ENCODE assay signal across 18 mouse cellular contexts in genomic region chr15:89533843-89534207, GRCm38 (mm10). TPM values are rescaled to one million over a fixed set of nuclear protein-coding genes. Genes with fewer than 3 reads are reported as not detected.
DNase-seq lines count a peak whose midpoint lies in the region; ATAC-seq lines count a peak whose summit lies in the region.
"Had no signal": no experiment of that assay in that cellular context is flagged by ENCODE, and none has a peak within 500 bp of the region (broad histone marks: within the 10 kb centered on the region; RNA-seq: fewer than 3 reads in every experiment).

No protein-coding gene starts in this region.

- peak; percentile 86 for DNase-seq in heart, adult 11 months
- DNase-seq in adrenal gland, adult 18-20 months (ENCODE audit: low spot score in 2 of 2): no peak
- DNase-seq in left cerebral cortex, postnatal 14 days (ENCODE audit: low spot score in 2 of 2): no peak
- DNase-seq in lung, postnatal 25 days (ENCODE audit: low spot score): no peak
- DNase-seq: adrenal gland, postnatal 36 days; gastrocnemius, postnatal 36 days; kidney, adult 8-10 months; lung, postnatal 10 days; thymus, postnatal 14 days had no signal

- H3K9me3 ChIP-seq in heart, embryonic 12.5 days (replicated peaks): no peaks in the 10 kb centered on the region
- no peaks in the 10 kb centered on the region for H3K9me3 ChIP-seq in forebrain, embryonic 12.5 days
- no peaks in the 10 kb centered on the region for H3K9me3 ChIP-seq in hindbrain, embryonic 16.5 days (ENCODE audit: control insufficient read depth, low read length)
- no peaks in the 10 kb centered on the region for H3K9me3 ChIP-seq in neural tube, embryonic 12.5 days
- H3K9me3 ChIP-seq: liver, embryonic 12.5 days; stomach, embryonic 15.5 days had no signal

- no peak overlapping the region for H3K9ac ChIP-seq in heart, embryonic 12.5 days
- H3K9ac ChIP-seq in forebrain, embryonic 12.5 days: peak overlapping the region; percentile 65; the same call in 1 of the 2 replicates
- H3K9ac ChIP-seq in hindbrain, embryonic 16.5 days (ENCODE audit: low read depth, low read length): peak overlapping the region; percentile 59; the same call in 1 of the 2 replicates
- H3K9ac ChIP-seq in neural tube, embryonic 12.5 days: no peak overlapping the region
- H3K9ac ChIP-seq: liver, embryonic 12.5 days; stomach, embryonic 15.5 days had no signal

- 84% methylated on average over 10 of the region's 10 CpGs for WGBS in heart, embryonic 12.5 days
- WGBS in forebrain, embryonic 12.5 days: 88% methylated on average over 10 of the region's 10 CpGs
- 91% methylated on average over 10 of the region's 10 CpGs for whole genome bisulfite sequencing in hindbrain, embryonic 16.5 days
- WGBS in neural tube, embryonic 12.5 days: 88% methylated on average over 10 of the region's 10 CpGs

- no peak for ATAC-seq in heart, embryonic 12.5 days (ENCODE audit: insufficient number of reproducible peaks, low FRiP score)
- no peak for ATAC-seq in forebrain, embryonic 12.5 days (ENCODE audit: low FRiP score)
- ATAC-seq in hindbrain, embryonic 16.5 days: no peak
- ATAC-seq in neural tube, embryonic 12.5 days (ENCODE audit: low FRiP score, low read depth): no peak
- ATAC-seq: liver, embryonic 12.5 days had no signal

- peaks cover 33% of the 10 kb centered on the region for H3K27me3 ChIP-seq in heart, embryonic 12.5 days (replicated peaks)
- no peaks in the 10 kb centered on the region for H3K27me3 ChIP-seq in forebrain, embryonic 12.5 days
- no peaks in the 10 kb centered on the region for H3K27me3 ChIP-seq in hindbrain, embryonic 16.5 days (replicated peaks; ENCODE audit: control insufficient read depth, insufficient read depth, low read length)
- H3K27me3 ChIP-seq in neural tube, embryonic 12.5 days (replicated peaks): no peaks in the 10 kb centered on the region
- H3K27me3 ChIP-seq: liver, embryonic 12.5 days; stomach, embryonic 15.5 days had no signal

- no peak overlapping the region for H3K4me2 ChIP-seq in heart, embryonic 12.5 days
- H3K4me2 ChIP-seq in forebrain, embryonic 12.5 days: peak overlapping the region; percentile 79
- H3K4me2 ChIP-seq in hindbrain, embryonic 16.5 days (ENCODE audit: low read length): peak overlapping the region; percentile 56
- peak overlapping the region; percentile 60 for H3K4me2 ChIP-seq in neural tube, embryonic 12.5 days (replicated peaks)
- H3K4me2 ChIP-seq: liver, embryonic 12.5 days; stomach, embryonic 15.5 days had no signal

- H3K4me3 ChIP-seq in heart, embryonic 12.5 days: no peak overlapping the region
- H3K4me3 ChIP-seq in forebrain, embryonic 12.5 days (replicated peaks): peak overlapping the region; percentile 45
- H3K4me3 ChIP-seq in hindbrain, embryonic 16.5 days (ENCODE audit: low read length): peak overlapping the region; percentile 38
- no peak overlapping the region for H3K4me3 ChIP-seq in neural tube, embryonic 12.5 days
- H3K4me3 ChIP-seq: liver, embryonic 12.5 days; stomach, embryonic 15.5 days had no signal

- H3K27ac ChIP-seq in heart, embryonic 12.5 days (ENCODE audit: poor library complexity, severe bottlenecking): no peak overlapping the region
- H3K27ac ChIP-seq in forebrain, embryonic 12.5 days: no peak overlapping the region
- H3K27ac ChIP-seq in hindbrain, embryonic 16.5 days (ENCODE audit: low read depth, low read length): no peak overlapping the region
- no peak overlapping the region for H3K27ac ChIP-seq in neural tube, embryonic 12.5 days
- H3K27ac ChIP-seq: liver, embryonic 12.5 days; stomach, embryonic 15.5 days had no signal

- 0 out of 2 replicates have a peak, but pooled peaks cover 21% of the 10 kb centered on the region for H3K36me3 ChIP-seq in heart, embryonic 12.5 days
- no peaks in the 10 kb centered on the region for H3K36me3 ChIP-seq in forebrain, embryonic 12.5 days (replicated peaks)
- no peaks in the 10 kb centered on the region for H3K36me3 ChIP-seq in hindbrain, embryonic 16.5 days (ENCODE audit: control insufficient read depth, insufficient read depth, low read length)
- no peaks in the 10 kb centered on the region for H3K36me3 ChIP-seq in neural tube, embryonic 12.5 days
- H3K36me3 ChIP-seq: stomach, embryonic 15.5 days had no signal

- no peaks in the 10 kb centered on the region for H3K4me1 ChIP-seq in heart, embryonic 12.5 days (replicated peaks)
- peaks cover 29% of the 10 kb centered on the region for H3K4me1 ChIP-seq in forebrain, embryonic 12.5 days
- H3K4me1 ChIP-seq in hindbrain, embryonic 16.5 days (ENCODE audit: control insufficient read depth, insufficient read depth, low read depth, low read length): peaks cover 19% of the 10 kb centered on the region
- peaks cover 18% of the 10 kb centered on the region for H3K4me1 ChIP-seq in neural tube, embryonic 12.5 days
- H3K4me1 ChIP-seq: liver, embryonic 12.5 days had no signal

- intact Hi-C loops in left cerebral cortex, postnatal 14 days (cut with DNase I): no loop called here

RNA-seq across cellular contexts. Expression of gene Acr, which starts 34.3 kb away (rescaled TPM):
- 0.29 and 0.42 TPM in 2 replicates for polyA plus RNA-seq in heart, embryonic 12.5 days (2016; fragmentation: Nextera tagmentation; extraction: Ambion mirVana)
- polyA plus RNA-seq in forebrain, embryonic 12.5 days (2016; fragmentation: Nextera tagmentation; extraction: Ambion mirVana): 1.5 and 1.7 TPM in 2 replicates
- 0.75 and 0.93 TPM in 2 replicates for polyA plus RNA-seq in hindbrain, embryonic 16.5 days (2015; fragmentation: Nextera tagmentation; extraction: Ambion mirVana)
- polyA plus RNA-seq in neural tube, embryonic 12.5 days (2016; fragmentation: Nextera tagmentation; extraction: Ambion mirVana): 1.0 TPM in 2 replicates
- not detected for total RNA-seq in adrenal gland, adult 18-20 months (2021)
- total RNA-seq in left cerebral cortex, postnatal 14 days (2021): 1 to 10 TPM; 1.2 to 1.3 TPM
- total RNA-seq: adrenal gland, postnatal 36 days; ES-E14 had no signal
- polyA plus RNA-seq: C2C12; embryonic facial prominence, embryonic 11.5 days; liver, embryonic 12.5 days had no signal

RNA-seq across cellular contexts. Expression of gene Shank3, which starts 34.4 kb away (rescaled TPM):
- polyA plus RNA-seq in heart, embryonic 12.5 days (2016; fragmentation: Nextera tagmentation; extraction: Ambion mirVana): 2.9 and 3.0 TPM in 2 replicates
- 7.9 and 8.8 TPM in 2 replicates for polyA plus RNA-seq in forebrain, embryonic 12.5 days (2016; fragmentation: Nextera tagmentation; extraction: Ambion mirVana)
- polyA plus RNA-seq in hindbrain, embryonic 16.5 days (2015; fragmentation: Nextera tagmentation; extraction: Ambion mirVana): 7.7 and 8.4 TPM in 2 replicates
- polyA plus RNA-seq in neural tube, embryonic 12.5 days (2016; fragmentation: Nextera tagmentation; extraction: Ambion mirVana): 4.8 and 7.1 TPM in 2 replicates
- total RNA-seq in adrenal gland, adult 18-20 months (2021): 10 to 100 TPM; 28.8 to 32.5 TPM
- total RNA-seq in left cerebral cortex, postnatal 14 days (2021): 100 to 1,000 TPM; 237 to 253 TPM

RNA-seq across cellular contexts. Expression of gene Arsa, which starts 56.6 kb away (rescaled TPM):
- polyA plus RNA-seq in heart, embryonic 12.5 days (2016; fragmentation: Nextera tagmentation; extraction: Ambion mirVana): 14.9 and 15.0 TPM in 2 replicates
- polyA plus RNA-seq in forebrain, embryonic 12.5 days (2016; fragmentation: Nextera tagmentation; extraction: Ambion mirVana): 12.5 and 13.6 TPM in 2 replicates
- 35.4 and 37.3 TPM in 2 replicates for polyA plus RNA-seq in hindbrain, embryonic 16.5 days (2015; fragmentation: Nextera tagmentation; extraction: Ambion mirVana)
- polyA plus RNA-seq in neural tube, embryonic 12.5 days (2016; fragmentation: Nextera tagmentation; extraction: Ambion mirVana): 15.4 and 15.6 TPM in 2 replicates
- total RNA-seq in adrenal gland, adult 18-20 months (2021): 10 to 100 TPM; 18.2 to 26.5 TPM
- total RNA-seq in left cerebral cortex, postnatal 14 days (2021): 10 to 100 TPM; 27.7 to 31.2 TPM

RNA-seq across cellular contexts. Expression of gene Rabl2, which starts 57.9 kb away (rescaled TPM):
- 20.3 and 21.1 TPM in 2 replicates for polyA plus RNA-seq in heart, embryonic 12.5 days (2016; fragmentation: Nextera tagmentation; extraction: Ambion mirVana)
- 60.7 and 62.8 TPM in 2 replicates for polyA plus RNA-seq in forebrain, embryonic 12.5 days (2016; fragmentation: Nextera tagmentation; extraction: Ambion mirVana)
- 81.8 and 91.8 TPM in 2 replicates for polyA plus RNA-seq in hindbrain, embryonic 16.5 days (2015; fragmentation: Nextera tagmentation; extraction: Ambion mirVana)
- polyA plus RNA-seq in neural tube, embryonic 12.5 days (2016; fragmentation: Nextera tagmentation; extraction: Ambion mirVana): 74.7 and 82.9 TPM in 2 replicates
- total RNA-seq in adrenal gland, adult 18-20 months (2021): 1 to 10 TPM; 9.2 to 9.9 TPM
- total RNA-seq in left cerebral cortex, postnatal 14 days (2021): 10 to 100 TPM; 33.4 to 38.3 TPM

Comparison
In these comparisons a context has a peak if more than half of its experiments do, and no peak if none do; other contexts are left out.
1. H3K4me3 ChIP-seq: peak in forebrain, embryonic 12.5 days (single experiment) and hindbrain, embryonic 16.5 days (single experiment); none in heart, embryonic 12.5 days (single experiment) and neural tube, embryonic 12.5 days (single experiment).
2. H3K9ac ChIP-seq: peak in forebrain, embryonic 12.5 days (single experiment) and hindbrain, embryonic 16.5 days (single experiment); none in heart, embryonic 12.5 days (single experiment) and neural tube, embryonic 12.5 days (single experiment).